Mouse (Mus musculus): Measurements from ENCODE around the gene Fabp7. TPM values are rescaled to one million over a fixed set of nuclear protein-coding genes. Genes with fewer than 3 reads are reported as not detected.

Fabp7 gene
- polyA plus RNA-seq, 1 experiment from 2014 or later, result 91.3 TPM

GRCm38 (mm10) chr10:57755201-57755736 is 29.4 kb upstream of the Fabp7 start:
- H3K4me1 ChIP-seq (ENCODE audit: control insufficient read depth, insufficient read depth, low read length), result no peaks in the 10 kb centered on the region
- no peak overlapping the region for H3K9ac ChIP-seq (ENCODE audit: low read depth, low read length)
- H3K4me2 ChIP-seq (ENCODE audit: low read depth, low read length), result no peak overlapping the region
- no peaks in the 10 kb centered on the region for H3K27me3 ChIP-seq (replicated peaks; ENCODE audit: control insufficient read depth, insufficient read depth, low read length)
- H3K9me3 ChIP-seq (ENCODE audit: control insufficient read depth, low read length), result no peaks in the 10 kb centered on the region
- ATAC-seq (ENCODE audit: low read depth), result no peak
- no peaks in the 10 kb centered on the region for H3K36me3 ChIP-seq (ENCODE audit: control insufficient read depth, insufficient read depth, low read length)
- no peak overlapping the region for H3K4me3 ChIP-seq (ENCODE audit: low read depth, low read length)
- WGBS, result 90% methylated on average over 2 of the region's 2 CpGs
- DNase-seq (ENCODE audit: low spot score), result no peak
- no peak overlapping the region for H3K27ac ChIP-seq (replicated peaks; ENCODE audit: low read depth, low read length)

- Histone ChIP-seq H3K27ac (replicated peaks; ENCODE audit: low read depth, low read length) (no peak overlapping the region), H3K27me3 (replicated peaks; ENCODE audit: control insufficient read depth, insufficient read depth, low read length) (no peaks in the 10 kb centered on the region), H3K9me3 (ENCODE audit: control insufficient read depth, low read length) (no peaks in the 10 kb centered on the region), H3K4me2 (ENCODE audit: low read depth, low read length) (no peak overlapping the region), H3K36me3 (ENCODE audit: control insufficient read depth, insufficient read depth, low read length) (no peaks in the 10 kb centered on the region), H3K4me3 (ENCODE audit: low read depth, low read length) (no peak overlapping the region), H3K4me1 (ENCODE audit: control insufficient read depth, insufficient read depth, low read length) (no peaks in the 10 kb centered on the region), H3K9ac (ENCODE audit: low read depth, low read length) (no peak overlapping the region)
- WGBS, result 87% methylated on average over 2 of the region's 2 CpGs
- ATAC-seq (ENCODE audit: low read depth) (no peak), DNase-seq (ENCODE audit: low spot score) (no peak)
These were observed 25.7 kb upstream of the Fabp7 start for GRCm38 (mm10) chr10:57758999-57759398.

- DNase-seq (ENCODE audit: low spot score), result no peak
- Histone ChIP-seq H3K4me3 (ENCODE audit: low read depth, low read length) (no peak overlapping the region), H3K4me2 (ENCODE audit: low read depth, low read length) (no peak overlapping the region), H3K9me3 (ENCODE audit: control insufficient read depth, low read length) (no peaks in the 10 kb centered on the region), H3K27ac (replicated peaks; ENCODE audit: low read depth, low read length) (no peak overlapping the region), H3K4me1 (ENCODE audit: control insufficient read depth, insufficient read depth, low read length) (no peaks in the 10 kb centered on the region), H3K9ac (ENCODE audit: low read depth, low read length) (no peak overlapping the region), H3K27me3 (replicated peaks; ENCODE audit: control insufficient read depth, insufficient read depth, low read length) (no peaks in the 10 kb centered on the region), H3K36me3 (ENCODE audit: control insufficient read depth, insufficient read depth, low read length) (no peaks in the 10 kb centered on the region)
- no peak for ATAC-seq (ENCODE audit: low read depth)
- WGBS, result 61% methylated on average over 3 of the region's 3 CpGs
These were observed 24.0 kb upstream of the Fabp7 start for GRCm38 (mm10) chr10:57760694-57761093.

- ATAC-seq (ENCODE audit: low read depth) (no peak), DNase-seq (ENCODE audit: low spot score) (peak; percentile 3)
- Histone ChIP-seq H3K9me3 (ENCODE audit: control insufficient read depth, low read length) (no peaks in the 10 kb centered on the region), H3K4me2 (ENCODE audit: low read depth, low read length) (no peak overlapping the region), H3K4me3 (ENCODE audit: low read depth, low read length) (no peak overlapping the region), H3K4me1 (ENCODE audit: control insufficient read depth, insufficient read depth, low read length) (no peaks in the 10 kb centered on the region), H3K27me3 (replicated peaks; ENCODE audit: control insufficient read depth, insufficient read depth, low read length) (no peaks in the 10 kb centered on the region), H3K9ac (ENCODE audit: low read depth, low read length) (no peak overlapping the region), H3K27ac (replicated peaks; ENCODE audit: low read depth, low read length) (no peak overlapping the region), H3K36me3 (ENCODE audit: control insufficient read depth, insufficient read depth, low read length) (no peaks in the 10 kb centered on the region)
- WGBS, result 31% methylated on average over 1 of the region's 1 CpGs
These were observed 21.6 kb upstream of the Fabp7 start for GRCm38 (mm10) chr10:57763044-57763443.

- DNase-seq (ENCODE audit: low spot score), result no peak
- Histone ChIP-seq H3K4me1 (ENCODE audit: control insufficient read depth, insufficient read depth, low read length) (peaks cover 7% of the 10 kb centered on the region; the same call in 1 of the 2 replicates), H3K9me3 (ENCODE audit: control insufficient read depth, low read length) (no peaks in the 10 kb centered on the region), H3K27ac (replicated peaks; ENCODE audit: low read depth, low read length) (no peak overlapping the region), H3K27me3 (replicated peaks; ENCODE audit: control insufficient read depth, insufficient read depth, low read length) (no peaks in the 10 kb centered on the region), H3K36me3 (ENCODE audit: control insufficient read depth, insufficient read depth, low read length) (no peaks in the 10 kb centered on the region), H3K4me3 (ENCODE audit: low read depth, low read length) (no peak overlapping the region), H3K4me2 (ENCODE audit: low read depth, low read length) (no peak overlapping the region), H3K9ac (ENCODE audit: low read depth, low read length) (no peak overlapping the region)
- WGBS, result 50% methylated on average over 12 of the region's 13 CpGs
- ATAC-seq (ENCODE audit: low read depth), result no peak
These were observed 1.2 kb upstream of the Fabp7 start for GRCm38 (mm10) chr10:57783289-57784130.

GRCm38 (mm10) chr10:57784131-57784875 is 378 bp upstream of the Fabp7 start:
- H3K27ac ChIP-seq (replicated peaks; ENCODE audit: low read depth, low read length), result no peak overlapping the region
- H3K27me3 ChIP-seq (replicated peaks; ENCODE audit: control insufficient read depth, insufficient read depth, low read length), result no peaks in the 10 kb centered on the region
- H3K4me1 ChIP-seq (ENCODE audit: control insufficient read depth, insufficient read depth, low read length), result peaks cover 7% of the 10 kb centered on the region; the same call in 1 of the 2 replicates
- H3K9me3 ChIP-seq (ENCODE audit: control insufficient read depth, low read length), result no peaks in the 10 kb centered on the region
- no peaks in the 10 kb centered on the region for H3K36me3 ChIP-seq (ENCODE audit: control insufficient read depth, insufficient read depth, low read length)
- peak overlapping the region; percentile 2; the same call in 1 of the 2 replicates for H3K4me3 ChIP-seq (ENCODE audit: low read depth, low read length)
- peak; percentile 91 for DNase-seq (ENCODE audit: low spot score)
- peak overlapping the region; percentile 37 for H3K4me2 ChIP-seq (ENCODE audit: low read depth, low read length)
- peak; percentile 76 for ATAC-seq (ENCODE audit: low read depth)
- 12% methylated on average over 7 of the region's 7 CpGs for WGBS
- no peak overlapping the region for H3K9ac ChIP-seq (ENCODE audit: low read depth, low read length)

- Histone ChIP-seq H3K4me3 (ENCODE audit: low read depth, low read length) (no peak overlapping the region), H3K9me3 (ENCODE audit: control insufficient read depth, low read length) (no peaks in the 10 kb centered on the region), H3K4me2 (ENCODE audit: low read depth, low read length) (no peak overlapping the region; the same call in 1 of the 2 replicates), H3K36me3 (ENCODE audit: control insufficient read depth, insufficient read depth, low read length) (no peaks in the 10 kb centered on the region), H3K4me1 (ENCODE audit: control insufficient read depth, insufficient read depth, low read length) (peaks cover 7% of the 10 kb centered on the region; the same call in 1 of the 2 replicates), H3K27me3 (replicated peaks; ENCODE audit: control insufficient read depth, insufficient read depth, low read length) (no peaks in the 10 kb centered on the region), H3K27ac (replicated peaks; ENCODE audit: low read depth, low read length) (no peak overlapping the region), H3K9ac (ENCODE audit: low read depth, low read length) (no peak overlapping the region)
- DNase-seq (ENCODE audit: low spot score) (no peak), ATAC-seq (ENCODE audit: low read depth) (no peak)
- WGBS, result 55% methylated on average over 2 of the region's 2 CpGs
These were observed 871 bp downstream of the Fabp7 start for GRCm38 (mm10) chr10:57785552-57785951.

- H3K9ac ChIP-seq (ENCODE audit: low read depth, low read length), result no peak overlapping the region
- 85% methylated on average over 1 of the region's 1 CpGs for WGBS
- ATAC-seq (ENCODE audit: low read depth), result no peak
These were observed 8.3 kb downstream of the Fabp7 start for GRCm38 (mm10) chr10:57792957-57793356.

More at GRCm38 (mm10) chr10:57792957-57793356, 8.3 kb downstream of the Fabp7 start:
- Histone ChIP-seq H3K4me3 (ENCODE audit: low read depth, low read length) (no peak overlapping the region), H3K27me3 (replicated peaks; ENCODE audit: control insufficient read depth, insufficient read depth, low read length) (no peaks in the 10 kb centered on the region), H3K4me1 (ENCODE audit: control insufficient read depth, insufficient read depth, low read length) (peaks cover 12% of the 10 kb centered on the region), H3K4me2 (ENCODE audit: low read depth, low read length) (no peak overlapping the region), H3K27ac (replicated peaks; ENCODE audit: low read depth, low read length) (no peak overlapping the region), H3K9me3 (ENCODE audit: control insufficient read depth, low read length) (0 out of 2 replicates have a peak, but pooled peaks cover 3% of the 10 kb centered on the region), H3K36me3 (ENCODE audit: control insufficient read depth, insufficient read depth, low read length) (no peaks in the 10 kb centered on the region)
- no peak for DNase-seq (ENCODE audit: low spot score)
